ENCODE assay signal across 9 mouse cellular contexts in the genomic region with DNA sequence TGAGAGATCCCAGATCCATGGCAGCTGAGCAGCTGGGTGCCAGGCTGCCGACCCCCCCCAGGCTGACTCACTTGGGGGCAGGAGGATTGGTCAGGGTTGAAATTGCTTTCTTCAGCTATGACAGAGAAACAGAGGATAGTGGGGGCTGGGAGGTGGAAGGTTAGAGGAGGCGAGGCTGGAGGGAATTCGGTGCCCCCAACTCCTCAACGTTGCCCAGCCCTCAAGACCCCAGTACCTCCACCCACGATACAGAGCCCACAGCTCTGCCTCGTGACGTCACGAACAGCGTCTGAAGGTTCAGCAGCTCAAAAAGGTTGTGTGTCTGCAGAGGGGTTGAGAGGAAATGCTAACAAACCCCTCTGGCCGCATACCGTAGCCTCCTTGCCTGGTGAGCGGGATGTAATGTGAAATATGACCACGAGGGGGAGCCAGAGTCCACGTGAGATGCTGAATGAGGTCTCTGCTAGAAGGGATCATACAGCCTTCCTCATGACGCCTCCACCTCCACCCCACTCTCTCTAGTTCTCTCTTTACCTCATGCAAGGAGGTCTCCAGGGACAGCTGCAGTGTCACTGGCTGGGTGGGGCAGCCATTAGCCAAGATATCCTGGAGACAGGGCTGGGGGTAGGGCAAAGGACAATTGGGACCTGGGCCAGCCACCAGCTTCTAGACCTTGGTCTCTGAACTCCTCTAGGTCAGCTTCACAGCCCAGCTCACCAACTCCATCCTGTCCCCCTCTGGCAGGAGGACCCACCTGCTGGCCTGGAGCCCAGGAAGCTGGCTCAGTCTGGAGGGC. TPM values are rescaled to one million over a fixed set of nuclear protein-coding genes. Genes with fewer than 3 reads are reported as not detected.
A peak's percentile ranks its signal among the peaks of the same experiment; 100 is the strongest.
DNase-seq lines count a peak whose midpoint lies in the region; ATAC-seq and TF ChIP-seq lines count a peak whose summit lies in the region.
"Had no signal": no experiment of that assay in that cellular context is flagged by ENCODE, and none has a peak within 500 bp of the region (broad histone marks: within the 10 kb centered on the region; RNA-seq: fewer than 3 reads in every experiment).

No protein-coding gene starts in this region.

- ATAC-seq in hindbrain, embryonic 12.5 days (ENCODE audit: low FRiP score): peak; percentile 81

- peak overlapping the region; percentile 46 for H3K4me2 ChIP-seq in hindbrain, embryonic 12.5 days (replicated peaks)

- no peaks in the 10 kb centered on the region for H3K36me3 ChIP-seq in MEL (ENCODE audit: control insufficient read depth in 1 of 2, insufficient read depth in 2 of 2, low read length in 2 of 2)
- H3K36me3 ChIP-seq in hindbrain, embryonic 12.5 days: no peaks in the 10 kb centered on the region

- no peaks in the 10 kb centered on the region for H3K9me3 ChIP-seq in MEL (replicated peaks; ENCODE audit: insufficient read depth, low read length)
- H3K9me3 ChIP-seq in hindbrain, embryonic 12.5 days (replicated peaks): no peaks in the 10 kb centered on the region
- H3K9me3 ChIP-seq: megakaryocyte, embryonic 14.5 days had no signal

- TF ChIP-seq POLR2A in MEL (IDR thresholded peaks at IDR 0.05; ENCODE audit: control insufficient read depth in 1 of 2, insufficient read depth in 1 of 2, low read depth in 1 of 2, low read length in 2 of 2, poor library complexity in 1 of 2): no peak

- peak; percentile 80 for DNase-seq in MEL (ENCODE audit: low read depth, low spot score)
- peak; percentile 86 for DNase-seq in cerebellum, adult 9-10 months
- DNase-seq in frontal cortex, postnatal 10 days (ENCODE audit: low spot score in 2 of 2): peak; percentile 78 to 89
- DNase-seq in layer of hippocampus, postnatal 10 days (ENCODE audit: low spot score in 2 of 2): peak; percentile 94 to 97
- DNase-seq in lung, postnatal 10 days: peak; percentile 92
- DNase-seq in retina, adult 2 months (ENCODE audit: low read depth, low spot score): peak; percentile 60
- peak; percentile 88 for DNase-seq in thymus, postnatal 25 days

- no peak overlapping the region for H3K4me3 ChIP-seq in MEL (ENCODE audit: control insufficient read depth in 1 of 2, insufficient read depth in 1 of 2, low read depth in 2 of 2, low read length in 2 of 2)
- no peak overlapping the region for H3K4me3 ChIP-seq in hindbrain, embryonic 12.5 days
- H3K4me3 ChIP-seq: megakaryocyte, embryonic 14.5 days had no signal

- TF ChIP-seq CTCF in MEL (IDR thresholded peaks at IDR 0.05 in 2 of 3, conservative IDR thresholded peaks at IDR 0.05 in 1 of 3; ENCODE audit: control insufficient read depth in 1 of 3, insufficient read depth in 1 of 3, low read depth in 2 of 3, low read length in 3 of 3, poor library complexity in 1 of 3, severe bottlenecking in 1 of 3): peak; percentile 80 to 86 (median 83)

- no peaks in the 10 kb centered on the region for H3K4me1 ChIP-seq in MEL (ENCODE audit: control insufficient read depth in 1 of 2, insufficient read depth in 2 of 2, low read length in 2 of 2)
- H3K4me1 ChIP-seq in hindbrain, embryonic 12.5 days: peaks cover 5% of the 10 kb centered on the region; the same call in 1 of the 2 replicates

- no peak for TF ChIP-seq EP300 in MEL (IDR thresholded peaks at IDR 0.05; ENCODE audit: low read depth in 1 of 2, low read length in 2 of 2)

- no peak overlapping the region for H3K27ac ChIP-seq in MEL (ENCODE audit: control insufficient read depth, low read depth, low read length)
- H3K27ac ChIP-seq in hindbrain, embryonic 12.5 days: no peak overlapping the region

- H3K9ac ChIP-seq in MEL (ENCODE audit: control insufficient read depth, low read depth, low read length, poor library complexity, severe bottlenecking): no peak overlapping the region
- H3K9ac ChIP-seq in hindbrain, embryonic 12.5 days: peak overlapping the region; percentile 41

- TF ChIP-seq RAD21 in MEL (IDR thresholded peaks at IDR 0.05; ENCODE audit: low read depth, low read length): peak; percentile 84

- H3K27me3 ChIP-seq in MEL (ENCODE audit: control insufficient read depth in 1 of 2, insufficient read depth in 2 of 2, low read length in 2 of 2): no peaks in the 10 kb centered on the region
- peaks cover 17% of the 10 kb centered on the region for H3K27me3 ChIP-seq in hindbrain, embryonic 12.5 days

- 14% methylated on average over 15 of the region's 15 CpGs for WGBS in hindbrain, embryonic 12.5 days

- no peaks in the 10 kb centered on the region for H3K79me2 ChIP-seq in MEL (ENCODE audit: control insufficient read depth, insufficient read depth, low read length, poor library complexity)

TF ChIP-seq in MEL, 35 proteins besides CTCF, POLR2A, EP300 and RAD21:
- no peak for TF ChIP-seq MAZ (IDR thresholded peaks at IDR 0.05; ENCODE audit: low read depth, low read length)
- no peak for TF ChIP-seq RCOR1 (IDR thresholded peaks at IDR 0.05; ENCODE audit: low read depth, low read length)
- peak; percentile 85 for TF ChIP-seq SMC3 (IDR thresholded peaks at IDR 0.05; ENCODE audit: low read depth, low read length)
- no peak for TF ChIP-seq GABPA (IDR thresholded peaks at IDR 0.05; ENCODE audit: low read depth, low read length)
- peak; percentile 55; the same call in 1 of the 2 replicates for TF ChIP-seq MAX (IDR thresholded peaks at IDR 0.05; ENCODE audit: low read length)
- TF ChIP-seq MYC (IDR thresholded peaks at IDR 0.05; ENCODE audit: low read depth, low read length): 0 out of 2 replicates have a peak, but pooled peaks have one; percentile 40
- TF ChIP-seq MEF2A (IDR thresholded peaks at IDR 0.05; ENCODE audit: extremely low read depth, insufficient replicate concordance, low read depth, low read length, poor library complexity, severe bottlenecking): no peak
- TF ChIP-seq POLR2AphosphoS5 (IDR thresholded peaks at IDR 0.05; ENCODE audit: borderline replicate concordance, low read depth, low read length): no peak
- peak; percentile 80 for TF ChIP-seq ZC3H11A (IDR thresholded peaks at IDR 0.05; ENCODE audit: low read depth, low read length)
- no peak for TF ChIP-seq SIN3A (IDR thresholded peaks at IDR 0.05; ENCODE audit: low read length)
- no peak for TF ChIP-seq NELFE (IDR thresholded peaks at IDR 0.05; ENCODE audit: low read depth, low read length)
TF ChIP-seq in MEL: peak in this region for 4.

RNA-seq across cellular contexts. Expression of a gene that starts 6.2 kb away (rescaled TPM):
- total RNA-seq in MEL (2012; rRNA removed): not detected in 2 replicates
- polyA plus RNA-seq in MEL (2012; ENCODE audit: insufficient read depth in 1 of 2, insufficient read length in 2 of 2, low read depth in 1 of 2, low replicate concordance in 2 of 2, missing spikeins in 1 of 2): not detected
- 0.66 and 1.3 TPM in 2 replicates for polyA plus RNA-seq in hindbrain, embryonic 12.5 days (2016; fragmentation: Nextera tagmentation; extraction: Ambion mirVana)
- not detected for total RNA-seq in layer of hippocampus, postnatal 10 days (2021)

RNA-seq across cellular contexts. Expression of a gene that starts 11.1 kb away (rescaled TPM):
- not detected in 2 replicates for total RNA-seq in MEL (2012; rRNA removed)
- polyA plus RNA-seq in MEL (2012; ENCODE audit: insufficient read depth in 1 of 2, insufficient read length in 2 of 2, low read depth in 1 of 2, low replicate concordance in 2 of 2, missing spikeins in 1 of 2): not detected
- polyA plus RNA-seq in hindbrain, embryonic 12.5 days (2016; fragmentation: Nextera tagmentation; extraction: Ambion mirVana): not detected in 2 replicates
- not detected for total RNA-seq in layer of hippocampus, postnatal 10 days (2021)

RNA-seq across cellular contexts. Expression of a gene that starts 15.9 kb away (rescaled TPM):
- not detected in 2 replicates for total RNA-seq in MEL (2012; rRNA removed)
- not detected for polyA plus RNA-seq in MEL (2012; ENCODE audit: insufficient read depth in 1 of 2, insufficient read length in 2 of 2, low read depth in 1 of 2, low replicate concordance in 2 of 2, missing spikeins in 1 of 2)
- 0.10 TPM in 1 of 2 replicates, not detected in the other for polyA plus RNA-seq in hindbrain, embryonic 12.5 days (2016; fragmentation: Nextera tagmentation; extraction: Ambion mirVana)
- total RNA-seq in layer of hippocampus, postnatal 10 days (2021): under 1 TPM; 0.11 to 0.16 TPM

RNA-seq across cellular contexts. Expression of a gene that starts 31.2 kb away (rescaled TPM):
- total RNA-seq in MEL (2012; rRNA removed): not detected in 2 replicates
- polyA plus RNA-seq in MEL (2012; ENCODE audit: insufficient read depth in 1 of 2, insufficient read length in 2 of 2, low read depth in 1 of 2, low replicate concordance in 2 of 2, missing spikeins in 1 of 2): not detected
- polyA plus RNA-seq in hindbrain, embryonic 12.5 days (2016; fragmentation: Nextera tagmentation; extraction: Ambion mirVana): not detected in 2 replicates
- 1 to 10 TPM; 2.9 to 3.4 TPM for total RNA-seq in layer of hippocampus, postnatal 10 days (2021)

RNA-seq across cellular contexts. Expression of a gene that starts 36.7 kb away (rescaled TPM):
- not detected in 2 replicates for total RNA-seq in MEL (2012; rRNA removed)
- not detected for polyA plus RNA-seq in MEL (2012; ENCODE audit: insufficient read depth in 1 of 2, insufficient read length in 2 of 2, low read depth in 1 of 2, low replicate concordance in 2 of 2, missing spikeins in 1 of 2)
- polyA plus RNA-seq in hindbrain, embryonic 12.5 days (2016; fragmentation: Nextera tagmentation; extraction: Ambion mirVana): 2.3 and 2.5 TPM in 2 replicates
- 10 to 100 TPM; 10.2 to 10.3 TPM for total RNA-seq in layer of hippocampus, postnatal 10 days (2021)
